Comparison of ENCODE assay signal across 8 mouse cellular contexts in the genomic region with DNA sequence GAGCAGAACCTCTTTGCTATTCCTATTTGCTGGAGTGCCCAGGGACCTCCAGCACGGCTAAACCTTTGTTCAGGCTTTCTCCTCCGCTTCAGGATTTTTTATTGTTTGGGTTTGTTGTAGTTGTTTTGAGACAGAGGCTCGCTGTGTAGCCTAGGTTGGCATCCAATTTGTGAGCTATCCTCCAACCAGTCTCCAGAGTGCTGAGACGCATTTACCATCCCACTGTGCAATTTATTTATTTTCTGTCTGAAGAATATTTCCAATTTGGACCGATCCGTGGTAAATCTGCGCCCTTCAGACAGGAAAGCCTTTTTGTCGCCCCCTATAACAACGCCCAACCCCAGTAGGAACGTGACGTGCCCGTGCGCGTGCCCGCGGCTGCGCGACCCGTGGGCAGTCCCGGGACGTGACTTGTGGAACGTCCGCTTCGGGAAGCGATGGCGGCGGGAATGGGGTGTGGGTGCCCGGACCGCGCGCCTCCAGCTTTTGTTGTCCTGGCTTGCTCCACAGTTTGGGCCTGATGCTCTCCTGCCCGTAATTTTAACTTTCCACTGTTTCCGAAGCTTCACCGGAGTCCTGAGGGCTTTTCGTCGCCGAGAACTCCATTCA. TPM values are rescaled to one million over a fixed set of nuclear protein-coding genes. Genes with fewer than 3 reads are reported as not detected.
DNase-seq lines count a peak whose midpoint lies in the region; ATAC-seq lines count a peak whose summit lies in the region.

No protein-coding gene starts in this region.

- peaks cover 33% of the 10 kb centered on the region for H3K4me1 ChIP-seq in hindbrain, embryonic 12.5 days

- ATAC-seq in hindbrain, embryonic 12.5 days (ENCODE audit: low FRiP score), result peak; percentile 83

- DNase-seq in Muller cell, postnatal 12 days (ENCODE audit: inconsistent ontology term), result peak; percentile 96
- DNase-seq in cerebellum, postnatal 10 days, result peak; percentile 98
- DNase-seq in frontal cortex, postnatal 14 days (ENCODE audit: low spot score in 2 of 2), result peak; percentile 86 to 88
- DNase-seq in layer of hippocampus, postnatal 25 days (ENCODE audit: extremely low spot score in 1 of 2, low spot score in 1 of 2), result peak; percentile 84 to 87
- DNase-seq in lung, postnatal 10 days, result peak; percentile 96
- DNase-seq in retina, adult 2 months (ENCODE audit: low read depth, low spot score), result peak; percentile 86
- peak; percentile 89 for DNase-seq in thymus, postnatal 25 days

- no peaks in the 10 kb centered on the region for H3K27me3 ChIP-seq in hindbrain, embryonic 12.5 days

- H3K9ac ChIP-seq in hindbrain, embryonic 12.5 days, result peak overlapping the region; percentile 93

- WGBS in hindbrain, embryonic 12.5 days, result under 1% methylated on average over 37 of the region's 37 CpGs

- H3K27ac ChIP-seq in hindbrain, embryonic 12.5 days, result peak overlapping the region; percentile 100

- peak overlapping the region; percentile 93 for H3K4me2 ChIP-seq in hindbrain, embryonic 12.5 days (replicated peaks)

- H3K9me3 ChIP-seq in hindbrain, embryonic 12.5 days (replicated peaks), result no peaks in the 10 kb centered on the region

- 0 out of 2 replicates have a peak, but pooled peaks cover 2% of the 10 kb centered on the region for H3K36me3 ChIP-seq in hindbrain, embryonic 12.5 days

- peak overlapping the region; percentile 97 for H3K4me3 ChIP-seq in hindbrain, embryonic 12.5 days

RNA-seq across cellular contexts. Expression of a gene that starts 0.8 kb away (rescaled TPM):
- 35.1 and 37.8 TPM in 2 replicates for polyA plus RNA-seq in hindbrain, embryonic 12.5 days (2016; fragmentation: Nextera tagmentation; extraction: Ambion mirVana)
- 10 to 100 TPM; 49.7 to 54.1 TPM for total RNA-seq in layer of hippocampus, postnatal 25 days (2021)

Comparison
In these comparisons a context has a peak if more than half of its experiments do, and no peak if none do; other contexts are left out.
1. Peak in every context shown above with its lines: DNase-seq, ATAC-seq, H3K4me3 ChIP-seq and H3K27ac ChIP-seq.